Mouse (Mus musculus): ENCODE data around the gene Agtrap. TPM values are rescaled to one million over a fixed set of nuclear protein-coding genes. Genes with fewer than 3 reads are reported as not detected.

Agtrap gene
- polyA plus RNA-seq, 1 experiment: 20.9 TPM

DNA sequence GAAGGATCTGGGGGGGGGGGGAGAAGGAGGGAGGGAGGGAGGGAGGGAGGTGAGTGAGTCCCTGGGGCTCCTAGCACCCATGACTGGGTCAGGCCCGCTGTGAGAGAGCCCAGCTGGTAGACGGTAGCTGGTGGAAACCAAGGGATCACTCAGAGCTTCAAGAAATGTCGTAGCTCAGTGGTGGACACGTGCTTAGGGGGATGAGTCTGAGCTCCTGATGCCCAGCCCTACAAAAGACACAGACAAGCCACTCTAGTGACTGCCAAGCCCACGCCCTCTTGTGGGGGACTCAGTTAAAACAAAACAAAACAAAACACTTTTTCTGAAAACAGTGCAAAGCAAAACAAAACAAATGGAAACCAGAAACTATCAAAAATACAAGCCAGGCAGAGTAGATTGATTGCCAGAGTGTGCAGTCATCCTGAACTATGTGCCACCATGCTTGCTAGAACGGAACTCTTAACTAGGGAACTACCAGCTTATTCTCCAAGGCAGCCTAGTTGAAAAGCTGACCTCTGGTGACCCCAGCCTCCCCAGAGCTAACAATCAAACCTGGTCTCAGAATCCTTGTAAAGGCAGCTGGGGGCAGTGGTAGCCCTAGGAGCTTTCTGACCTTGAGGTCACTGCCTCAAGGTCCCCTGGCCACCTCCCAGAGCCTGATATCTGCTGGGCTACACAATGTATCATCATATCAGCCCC, 22.0 kb downstream of the Agtrap start:
- H3K4me3 ChIP-seq (replicated peaks; ENCODE audit: control insufficient read depth, low read depth, low read length): no peak overlapping the region
- no peaks in the 10 kb centered on the region for H3K4me1 ChIP-seq (ENCODE audit: control insufficient read depth, insufficient read depth, low read length)
- TF ChIP-seq CTCF (IDR thresholded peaks at IDR 0.05; ENCODE audit: control insufficient read depth, insufficient read depth, low read length): no peak
- no peak for TF ChIP-seq POLR2A (IDR thresholded peaks at IDR 0.05; ENCODE audit: borderline replicate concordance, control insufficient read depth, low read depth, low read length)
- 63% methylated on average over 6 of the region's 6 CpGs for WGBS
- no peak overlapping the region for H3K27ac ChIP-seq (ENCODE audit: control insufficient read depth, insufficient read depth, low read depth, low read length, poor library complexity)

GRCm38 (mm10) chr4:148061086-148061480, 26.7 kb downstream of the Agtrap start:
- 89% methylated on average over 9 of the region's 9 CpGs for WGBS
- TF ChIP-seq POLR2A (IDR thresholded peaks at IDR 0.05; ENCODE audit: borderline replicate concordance, control insufficient read depth, low read depth, low read length) (no peak), CTCF (IDR thresholded peaks at IDR 0.05; ENCODE audit: control insufficient read depth, insufficient read depth, low read length) (no peak)
- Histone ChIP-seq H3K27ac (ENCODE audit: control insufficient read depth, insufficient read depth, low read depth, low read length, poor library complexity) (no peak overlapping the region), H3K4me1 (ENCODE audit: control insufficient read depth, insufficient read depth, low read length) (no peaks in the 10 kb centered on the region), H3K4me3 (replicated peaks; ENCODE audit: control insufficient read depth, low read depth, low read length) (no peak overlapping the region)

DNA sequence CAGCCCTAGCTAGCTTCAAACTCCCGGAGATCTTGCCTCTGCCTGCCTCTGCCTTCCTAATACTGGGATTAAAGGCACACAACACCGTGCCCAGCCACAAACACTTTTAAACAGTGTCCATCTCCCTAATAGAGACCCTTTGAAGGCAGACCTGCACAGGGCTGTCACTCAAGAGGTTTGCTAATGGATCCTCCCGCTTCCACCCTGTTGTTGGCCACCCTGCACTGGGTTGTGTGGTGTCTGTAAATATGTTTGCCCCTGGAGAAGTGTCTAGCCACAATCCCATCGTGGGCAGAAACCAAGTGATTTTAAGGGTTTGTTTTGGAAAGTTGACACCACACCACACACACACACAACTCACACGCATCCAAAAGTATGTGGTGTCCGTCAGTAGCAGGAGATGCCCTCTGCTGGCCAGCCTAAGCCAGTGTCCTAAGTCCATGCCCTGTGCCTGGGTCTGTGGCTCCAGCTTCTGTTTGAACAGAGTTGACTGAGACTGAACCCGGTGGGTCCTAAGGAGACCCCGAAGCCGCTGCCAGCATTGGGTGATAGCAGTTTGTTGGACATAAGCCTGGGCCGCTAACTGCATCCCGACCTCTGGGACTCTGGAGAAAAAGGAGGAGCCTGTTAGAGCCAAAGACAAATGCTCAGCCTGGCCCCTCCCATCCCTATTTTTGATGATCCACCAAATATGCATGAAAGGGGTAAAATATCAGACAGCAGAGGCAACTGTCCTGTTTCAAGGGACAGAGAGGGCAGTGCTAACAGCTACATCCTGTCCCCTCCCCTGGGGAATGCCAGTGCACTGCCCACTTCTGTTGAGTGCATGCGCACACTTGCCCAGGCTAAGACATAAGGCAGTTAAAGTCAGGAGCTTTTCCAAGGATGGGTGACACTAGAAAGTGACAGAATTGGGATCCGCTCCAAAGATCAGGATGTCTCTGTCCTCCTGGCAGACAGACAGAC, 27.4 kb downstream of the Agtrap start:
- WGBS: 49% methylated on average over 13 of the region's 13 CpGs
- Histone ChIP-seq H3K4me1 (ENCODE audit: control insufficient read depth, insufficient read depth, low read length) (no peaks in the 10 kb centered on the region), H3K4me3 (replicated peaks; ENCODE audit: control insufficient read depth, low read depth, low read length) (no peak overlapping the region), H3K27ac (ENCODE audit: control insufficient read depth, insufficient read depth, low read depth, low read length, poor library complexity) (no peak overlapping the region)
- TF ChIP-seq POLR2A (IDR thresholded peaks at IDR 0.05; ENCODE audit: borderline replicate concordance, control insufficient read depth, low read depth, low read length) (no peak), CTCF (IDR thresholded peaks at IDR 0.05; ENCODE audit: control insufficient read depth, insufficient read depth, low read length) (peak; percentile 77)

DNA sequence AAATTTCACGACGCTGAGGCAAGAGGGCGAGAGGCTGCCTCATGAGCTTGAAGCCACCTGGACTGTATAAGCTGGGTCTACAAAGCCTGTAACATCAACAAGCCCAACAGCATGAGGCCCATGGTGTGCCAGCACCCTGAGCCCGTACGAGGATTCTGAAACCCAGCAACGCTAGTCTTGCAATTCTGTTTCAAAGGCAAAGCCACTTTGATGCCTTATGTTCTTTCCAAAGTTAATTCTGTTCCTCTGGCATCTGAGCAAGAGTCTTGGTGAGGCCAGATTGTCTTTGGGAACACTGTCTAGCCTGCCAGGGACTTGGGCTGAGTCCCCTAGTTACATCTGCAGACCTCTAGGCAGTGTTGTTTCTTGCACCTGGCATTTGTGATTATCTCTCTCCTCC, 28.8 kb downstream of the Agtrap start:
- H3K27ac ChIP-seq (ENCODE audit: control insufficient read depth, insufficient read depth, low read depth, low read length, poor library complexity): no peak overlapping the region
- WGBS: 88% methylated on average over 6 of the region's 6 CpGs
- TF ChIP-seq POLR2A (IDR thresholded peaks at IDR 0.05; ENCODE audit: borderline replicate concordance, control insufficient read depth, low read depth, low read length) (no peak), CTCF (IDR thresholded peaks at IDR 0.05; ENCODE audit: control insufficient read depth, insufficient read depth, low read length) (no peak)
- H3K4me3 ChIP-seq (replicated peaks; ENCODE audit: control insufficient read depth, low read depth, low read length): no peak overlapping the region
- H3K4me1 ChIP-seq (ENCODE audit: control insufficient read depth, insufficient read depth, low read length): no peaks in the 10 kb centered on the region

- Histone ChIP-seq H3K27ac (ENCODE audit: control insufficient read depth, insufficient read depth, low read depth, low read length, poor library complexity) (no peak overlapping the region; the same call in 1 of the 2 replicates), H3K4me3 (replicated peaks; ENCODE audit: control insufficient read depth, low read depth, low read length) (no peak overlapping the region), H3K4me1 (ENCODE audit: control insufficient read depth, insufficient read depth, low read length) (no peaks in the 10 kb centered on the region)
- WGBS: 89% methylated on average over 9 of the region's 9 CpGs
- TF ChIP-seq POLR2A (IDR thresholded peaks at IDR 0.05; ENCODE audit: borderline replicate concordance, control insufficient read depth, low read depth, low read length): 0 out of 2 replicates have a peak, but pooled peaks have one; percentile 5
- no peak for TF ChIP-seq CTCF (IDR thresholded peaks at IDR 0.05; ENCODE audit: control insufficient read depth, insufficient read depth, low read length)
Measured at GRCm38 (mm10) chr4:148058218-148058819, 29.5 kb downstream of the Agtrap start.

- Histone ChIP-seq H3K4me1 (ENCODE audit: control insufficient read depth, insufficient read depth, low read length) (no peaks in the 10 kb centered on the region), H3K4me3 (replicated peaks; ENCODE audit: control insufficient read depth, low read depth, low read length) (no peak overlapping the region), H3K27ac (ENCODE audit: control insufficient read depth, insufficient read depth, low read depth, low read length, poor library complexity) (no peak overlapping the region)
- 65% methylated on average over 5 of the region's 5 CpGs for WGBS
- no peak for TF ChIP-seq POLR2A (IDR thresholded peaks at IDR 0.05; ENCODE audit: borderline replicate concordance, control insufficient read depth, low read depth, low read length)
- TF ChIP-seq CTCF (IDR thresholded peaks at IDR 0.05; ENCODE audit: control insufficient read depth, insufficient read depth, low read length): peak; percentile 13; the same call in 1 of the 2 replicates
Measured at GRCm38 (mm10) chr4:148057661-148058209, 30.1 kb downstream of the Agtrap start.

GRCm38 (mm10) chr4:148056801-148057200, 31.0 kb downstream of the Agtrap start:
- Histone ChIP-seq H3K4me3 (replicated peaks; ENCODE audit: control insufficient read depth, low read depth, low read length) (no peak overlapping the region), H3K4me1 (ENCODE audit: control insufficient read depth, insufficient read depth, low read length) (no peaks in the 10 kb centered on the region), H3K27ac (ENCODE audit: control insufficient read depth, insufficient read depth, low read depth, low read length, poor library complexity) (no peak overlapping the region)
- TF ChIP-seq CTCF (IDR thresholded peaks at IDR 0.05; ENCODE audit: control insufficient read depth, insufficient read depth, low read length) (no peak), POLR2A (IDR thresholded peaks at IDR 0.05; ENCODE audit: borderline replicate concordance, control insufficient read depth, low read depth, low read length) (no peak)
- WGBS: 85% methylated on average over 4 of the region's 4 CpGs
